9 mouse cellular contexts compared by ENCODE assay signal in the genomic region with DNA sequence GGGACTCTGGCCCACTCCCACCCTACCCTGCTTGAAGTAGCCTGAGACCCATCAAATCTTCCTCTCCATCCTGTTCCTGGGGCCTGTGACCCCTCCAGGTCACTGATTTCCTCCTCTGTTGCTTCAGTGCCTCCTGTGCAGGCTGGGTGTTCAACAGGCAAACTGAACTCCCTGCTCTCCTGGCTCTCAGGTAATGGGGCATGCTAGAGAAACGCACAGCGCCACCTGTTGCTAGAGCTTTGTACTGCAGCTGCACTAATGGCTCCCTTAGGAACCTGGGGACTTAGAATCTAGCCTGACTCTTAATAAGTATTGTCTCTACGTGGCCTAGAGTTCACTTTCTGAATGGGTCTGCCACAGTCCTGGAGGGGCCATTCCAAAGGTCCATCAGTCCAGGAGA. TPM values are rescaled to one million over a fixed set of nuclear protein-coding genes. Genes with fewer than 3 reads are reported as not detected.
A peak's percentile ranks its signal among the peaks of the same experiment; 100 is the strongest.
DNase-seq lines count a peak whose midpoint lies in the region; ATAC-seq lines count a peak whose summit lies in the region.
"Had no signal": no experiment of that assay in that cellular context is flagged by ENCODE, and none has a peak within 500 bp of the region (broad histone marks: within the 10 kb centered on the region; RNA-seq: fewer than 3 reads in every experiment).

No protein-coding gene starts in this region.

- no peak overlapping the region for H3K4me2 ChIP-seq in forebrain, embryonic 14.5 days (ENCODE audit: low read length)
- no peak overlapping the region for H3K4me2 ChIP-seq in hindbrain, embryonic 16.5 days (ENCODE audit: low read length)
- no peak overlapping the region for H3K4me2 ChIP-seq in midbrain, embryonic 11.5 days
- H3K4me2 ChIP-seq: midbrain, embryonic 12.5 days had no signal

- H3K27me3 ChIP-seq in forebrain, embryonic 14.5 days (replicated peaks; ENCODE audit: control insufficient read depth, insufficient read depth, low read length) = no peaks in the 10 kb centered on the region
- H3K27me3 ChIP-seq in hindbrain, embryonic 16.5 days (replicated peaks; ENCODE audit: control insufficient read depth, insufficient read depth, low read length) = no peaks in the 10 kb centered on the region
- no peaks in the 10 kb centered on the region for H3K27me3 ChIP-seq in midbrain, embryonic 11.5 days (ENCODE audit: control insufficient read depth, insufficient read depth, low read length)
- H3K27me3 ChIP-seq: midbrain, embryonic 12.5 days had no signal

- no peak overlapping the region for H3K9ac ChIP-seq in forebrain, embryonic 14.5 days (ENCODE audit: low read length)
- no peak overlapping the region for H3K9ac ChIP-seq in hindbrain, embryonic 16.5 days (ENCODE audit: low read depth, low read length)
- H3K9ac ChIP-seq in midbrain, embryonic 11.5 days (ENCODE audit: low read length) = no peak overlapping the region
- H3K9ac ChIP-seq: midbrain, embryonic 12.5 days had no signal

- peak; percentile 70 to 76 for DNase-seq in adrenal gland, adult 18-20 months (ENCODE audit: low spot score in 2 of 2)
- DNase-seq in adrenal gland, adult 8-10 months = no peak
- DNase-seq in c-Kit-positive CD71-negative TER-119-negative erythroid progenitor cells, embryonic 14.5 days (ENCODE audit: low read depth) = peak; percentile 77
- DNase-seq in forebrain, embryonic 14.5 days (ENCODE audit: low spot score) = peak; percentile 80
- peak; percentile 46 to 70 for DNase-seq in left cerebral cortex, postnatal 10 days (ENCODE audit: extremely low spot score in 1 of 2, low spot score in 2 of 2)
- DNase-seq in midbrain, embryonic 11.5 days (ENCODE audit: low spot score, missing footprints) = peak; percentile 97
- DNase-seq in spleen, postnatal 14 days (ENCODE audit: low spot score in 2 of 2) = peak; percentile 55 to 71

- intact Hi-C loops in left cerebral cortex, postnatal 10 days (cut with DNase I) = no loop called here

- 4% methylated on average over 3 of the region's 3 CpGs for WGBS in forebrain, embryonic 14.5 days
- WGBS in hindbrain, embryonic 16.5 days = 7% methylated on average over 3 of the region's 3 CpGs
- WGBS in midbrain, embryonic 11.5 days = 4% methylated on average over 3 of the region's 3 CpGs

- H3K36me3 ChIP-seq in forebrain, embryonic 14.5 days (ENCODE audit: control insufficient read depth, insufficient read depth, low read length) = peaks cover 22% of the 10 kb centered on the region
- H3K36me3 ChIP-seq in hindbrain, embryonic 16.5 days (ENCODE audit: control insufficient read depth, insufficient read depth, low read length) = 0 out of 2 replicates have a peak, but pooled peaks cover 2% of the 10 kb centered on the region
- no peaks in the 10 kb centered on the region for H3K36me3 ChIP-seq in midbrain, embryonic 11.5 days (ENCODE audit: control insufficient read depth, insufficient read depth, low read length)

- no peak overlapping the region for H3K4me3 ChIP-seq in forebrain, embryonic 14.5 days (ENCODE audit: low read depth, low read length)
- H3K4me3 ChIP-seq in hindbrain, embryonic 16.5 days (ENCODE audit: low read length) = no peak overlapping the region
- no peak overlapping the region for H3K4me3 ChIP-seq in midbrain, embryonic 11.5 days (ENCODE audit: low read depth, low read length)
- H3K4me3 ChIP-seq: midbrain, embryonic 12.5 days had no signal

- ATAC-seq in forebrain, embryonic 14.5 days = peak; percentile 52; the same call in 1 of the 2 replicates
- ATAC-seq in hindbrain, embryonic 16.5 days = peak; percentile 18; the same call in 1 of the 2 replicates
- no peak for ATAC-seq in midbrain, embryonic 11.5 days (ENCODE audit: low FRiP score)

- no peaks in the 10 kb centered on the region for H3K9me3 ChIP-seq in forebrain, embryonic 14.5 days (replicated peaks; ENCODE audit: control insufficient read depth, low read length)
- no peaks in the 10 kb centered on the region for H3K9me3 ChIP-seq in hindbrain, embryonic 16.5 days (ENCODE audit: control insufficient read depth, low read length)
- H3K9me3 ChIP-seq in midbrain, embryonic 11.5 days (ENCODE audit: control insufficient read depth, low read length) = no peaks in the 10 kb centered on the region
- H3K9me3 ChIP-seq: midbrain, embryonic 12.5 days had no signal

- H3K4me1 ChIP-seq in forebrain, embryonic 14.5 days (ENCODE audit: control insufficient read depth, insufficient read depth, low read length) = no peaks in the 10 kb centered on the region
- no peaks in the 10 kb centered on the region for H3K4me1 ChIP-seq in hindbrain, embryonic 16.5 days (ENCODE audit: control insufficient read depth, insufficient read depth, low read depth, low read length)
- H3K4me1 ChIP-seq in midbrain, embryonic 11.5 days (ENCODE audit: control insufficient read depth, insufficient read depth, low read length) = no peaks in the 10 kb centered on the region
- H3K4me1 ChIP-seq: midbrain, embryonic 12.5 days had no signal

- no peak overlapping the region for H3K27ac ChIP-seq in forebrain, embryonic 14.5 days (ENCODE audit: low read depth, low read length)
- H3K27ac ChIP-seq in hindbrain, embryonic 16.5 days (ENCODE audit: low read depth, low read length) = no peak overlapping the region
- no peak overlapping the region for H3K27ac ChIP-seq in midbrain, embryonic 11.5 days (ENCODE audit: low read depth, low read length)
- H3K27ac ChIP-seq: midbrain, embryonic 12.5 days had no signal

RNA-seq across cellular contexts. Expression of gene Cnnm3, which starts 10.4 kb away (rescaled TPM):
- total RNA-seq in adrenal gland, adult 18-20 months (2021) = 10 to 100 TPM; 20.8 to 28.9 TPM
- total RNA-seq in adrenal gland, adult 8-10 months (2022) = 10 to 100 TPM; 41.4 to 45.3 (median 42.6) TPM
- polyA plus RNA-seq in forebrain, embryonic 14.5 days (2014; fragmentation: Nextera tagmentation; extraction: Ambion mirVana) = 5.2 and 5.9 TPM in 2 replicates
- 4.3 and 5.0 TPM in 2 replicates for polyA plus RNA-seq in hindbrain, embryonic 16.5 days (2015; fragmentation: Nextera tagmentation; extraction: Ambion mirVana)
- 10 to 100 TPM; 30.3 to 34.1 TPM for total RNA-seq in left cerebral cortex, postnatal 10 days (2021)
- 3.7 and 4.3 TPM in 2 replicates for polyA plus RNA-seq in midbrain, embryonic 11.5 days (2014; fragmentation: Nextera tagmentation; extraction: Ambion mirVana)

RNA-seq across cellular contexts. Expression of gene Cnnm4, which starts 29.8 kb away (rescaled TPM):
- total RNA-seq in adrenal gland, adult 18-20 months (2021) = 1 to 10 TPM; 3.6 to 5.9 TPM
- total RNA-seq in adrenal gland, adult 8-10 months (2022) = 1 to 10 TPM; 4.1 to 6.2 (median 5.1) TPM
- 7.8 and 9.0 TPM in 2 replicates for polyA plus RNA-seq in forebrain, embryonic 14.5 days (2014; fragmentation: Nextera tagmentation; extraction: Ambion mirVana)
- 11.4 and 12.8 TPM in 2 replicates for polyA plus RNA-seq in hindbrain, embryonic 16.5 days (2015; fragmentation: Nextera tagmentation; extraction: Ambion mirVana)
- total RNA-seq in left cerebral cortex, postnatal 10 days (2021) = 10 to 100 TPM; 12.7 to 13.7 TPM
- polyA plus RNA-seq in midbrain, embryonic 11.5 days (2014; fragmentation: Nextera tagmentation; extraction: Ambion mirVana) = 9.6 and 11.6 TPM in 2 replicates

RNA-seq across cellular contexts. Expression of gene Ankrd23, which starts 35.4 kb away (rescaled TPM):
- total RNA-seq in adrenal gland, adult 18-20 months (2021) = 10 to 100 TPM; 10.3 to 10.6 TPM
- 10 to 100 TPM in 2 of 4 experiments, 1 to 10 TPM in 2; 6.8 to 18.1 (median 11.3) TPM for total RNA-seq in adrenal gland, adult 8-10 months (2022)
- polyA plus RNA-seq in forebrain, embryonic 14.5 days (2014; fragmentation: Nextera tagmentation; extraction: Ambion mirVana) = 3.8 and 5.2 TPM in 2 replicates
- 12.2 and 19.8 TPM in 2 replicates for polyA plus RNA-seq in hindbrain, embryonic 16.5 days (2015; fragmentation: Nextera tagmentation; extraction: Ambion mirVana)
- total RNA-seq in left cerebral cortex, postnatal 10 days (2021) = 1 to 10 TPM; 5.3 to 5.8 TPM
- polyA plus RNA-seq in midbrain, embryonic 11.5 days (2014; fragmentation: Nextera tagmentation; extraction: Ambion mirVana) = 6.0 TPM in 2 replicates

RNA-seq across cellular contexts. Expression of gene Gm42417, which starts 38.0 kb away (rescaled TPM):
- total RNA-seq in adrenal gland, adult 18-20 months (2021) = not detected
- not detected for total RNA-seq in adrenal gland, adult 8-10 months (2022)
- polyA plus RNA-seq in forebrain, embryonic 14.5 days (2014; fragmentation: Nextera tagmentation; extraction: Ambion mirVana) = 0.22 TPM in 1 of 2 replicates, not detected in the other
- polyA plus RNA-seq in hindbrain, embryonic 16.5 days (2015; fragmentation: Nextera tagmentation; extraction: Ambion mirVana) = 0.30 and 0.57 TPM in 2 replicates
- under 1 TPM in 1 of 2 experiments, not detected in 1; 0.49 TPM for total RNA-seq in left cerebral cortex, postnatal 10 days (2021)
- polyA plus RNA-seq in midbrain, embryonic 11.5 days (2014; fragmentation: Nextera tagmentation; extraction: Ambion mirVana) = not detected in 2 replicates
- polyA plus RNA-seq: midbrain, embryonic 12.5 days had no signal

RNA-seq across cellular contexts. Expression of gene Ankrd39, which starts 46.0 kb away (rescaled TPM):
- total RNA-seq in adrenal gland, adult 18-20 months (2021) = 10 to 100 TPM; 11.0 to 11.1 TPM
- total RNA-seq in adrenal gland, adult 8-10 months (2022) = 10 to 100 TPM; 15.4 to 26.8 (median 18.7) TPM
- 15.4 and 15.7 TPM in 2 replicates for polyA plus RNA-seq in forebrain, embryonic 14.5 days (2014; fragmentation: Nextera tagmentation; extraction: Ambion mirVana)
- polyA plus RNA-seq in hindbrain, embryonic 16.5 days (2015; fragmentation: Nextera tagmentation; extraction: Ambion mirVana) = 31.0 and 33.8 TPM in 2 replicates
- total RNA-seq in left cerebral cortex, postnatal 10 days (2021) = 10 to 100 TPM; 13.4 to 18.1 TPM
- polyA plus RNA-seq in midbrain, embryonic 11.5 days (2014; fragmentation: Nextera tagmentation; extraction: Ambion mirVana) = 12.3 and 14.0 TPM in 2 replicates
